In the genomic region with DNA sequence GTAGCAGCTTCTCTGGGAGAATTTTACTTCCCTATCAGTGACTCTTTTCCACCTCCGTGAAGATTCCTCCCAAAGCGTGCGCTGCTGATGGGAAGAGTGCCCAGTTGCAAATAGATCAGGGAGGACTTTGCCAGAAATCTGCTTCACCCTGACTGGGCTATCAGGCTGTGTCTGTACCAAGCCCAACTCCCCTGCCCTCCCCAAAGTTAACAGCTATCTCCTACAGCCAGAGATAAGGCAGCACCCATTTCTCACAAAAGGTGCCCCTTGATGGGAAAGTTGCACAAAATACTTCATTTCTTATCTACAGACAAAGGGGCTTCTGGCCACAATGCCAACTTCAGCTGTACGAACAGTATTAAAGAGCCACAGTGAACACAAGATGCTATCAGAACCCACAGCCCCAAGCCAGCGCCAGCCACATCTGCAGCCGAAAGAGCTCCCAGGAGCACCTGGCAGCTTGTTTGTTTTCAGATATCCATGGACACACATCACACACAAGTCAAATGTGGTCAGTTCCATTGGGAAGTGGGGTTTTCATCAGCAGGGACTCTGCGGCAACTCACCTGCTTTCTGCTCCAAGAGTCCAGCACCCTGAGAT, we compare ENCODE assay signal across 11 mouse cellular contexts. TPM values are rescaled to one million over a fixed set of nuclear protein-coding genes. Genes with fewer than 3 reads are reported as not detected.
A peak's percentile ranks its signal among the peaks of the same experiment; 100 is the strongest.
DNase-seq lines count a peak whose midpoint lies in the region; ATAC-seq and TF ChIP-seq lines count a peak whose summit lies in the region.
"Had no signal": no experiment of that assay in that cellular context is flagged by ENCODE, and none has a peak within 500 bp of the region (broad histone marks: within the 10 kb centered on the region; RNA-seq: fewer than 3 reads in every experiment).

No protein-coding gene starts in this region.

- 86% methylated on average over 7 of the region's 7 CpGs for WGBS in forebrain, embryonic 14.5 days
- 78% methylated on average over 7 of the region's 7 CpGs for WGBS in forebrain, embryonic 16.5 days
- WGBS in kidney, postnatal 0 days, result 68% methylated on average over 7 of the region's 7 CpGs
- 30% methylated on average over 7 of the region's 7 CpGs for WGBS in liver, embryonic 14.5 days (ENCODE audit: insufficient replicate concordance)

- no peak overlapping the region for H3K27ac ChIP-seq in forebrain, embryonic 14.5 days (ENCODE audit: low read depth, low read length)
- H3K27ac ChIP-seq in forebrain, embryonic 16.5 days (ENCODE audit: low read length), result no peak overlapping the region
- 0 out of 2 replicates have a peak overlapping the region, but pooled peaks have one; percentile 71 for H3K27ac ChIP-seq in kidney, postnatal 0 days
- H3K27ac ChIP-seq in liver, embryonic 14.5 days, result peak overlapping the region; percentile 64
- H3K27ac ChIP-seq: hindbrain, embryonic 10.5 days; limb, embryonic 12.5 days had no signal

- no peak for DNase-seq in forebrain, embryonic 14.5 days (ENCODE audit: low spot score)
- no peak for DNase-seq in kidney, postnatal 0 days (ENCODE audit: low spot score)
- no peak for DNase-seq in kidney, adult 18-20 months
- peak; percentile 81 for DNase-seq in cerebellum, adult 9-11 months
- DNase-seq in liver, embryonic 14.5 days (ENCODE audit: low read depth in 3 of 3, low spot score in 3 of 3), result peak in 2 of 3 experiments; percentile 47 to 50
- DNase-seq in layer of hippocampus, adult 11-12 months (ENCODE audit: low spot score), result no peak
- DNase-seq: thymus, postnatal 4 days had no signal

- H3K27me3 ChIP-seq in forebrain, embryonic 14.5 days (replicated peaks; ENCODE audit: control insufficient read depth, insufficient read depth, low read length), result no peaks in the 10 kb centered on the region
- H3K27me3 ChIP-seq in forebrain, embryonic 16.5 days (replicated peaks; ENCODE audit: control insufficient read depth, insufficient read depth, low read length), result no peaks in the 10 kb centered on the region
- no peaks in the 10 kb centered on the region for H3K27me3 ChIP-seq in kidney, postnatal 0 days (ENCODE audit: insufficient read depth, low read length)
- H3K27me3 ChIP-seq in liver, embryonic 14.5 days (ENCODE audit: control insufficient read depth, insufficient read depth, low read length), result no peaks in the 10 kb centered on the region
- H3K27me3 ChIP-seq: limb, embryonic 12.5 days had no signal

- H3K9ac ChIP-seq in forebrain, embryonic 14.5 days (ENCODE audit: low read length), result 0 out of 2 replicates have a peak overlapping the region, but pooled peaks have one; percentile 8
- no peak overlapping the region for H3K9ac ChIP-seq in forebrain, embryonic 16.5 days (replicated peaks; ENCODE audit: low read depth, low read length)
- H3K9ac ChIP-seq in kidney, postnatal 0 days (ENCODE audit: low read depth, low read length), result no peak overlapping the region
- peak overlapping the region; percentile 45 for H3K9ac ChIP-seq in liver, embryonic 14.5 days (replicated peaks)
- H3K9ac ChIP-seq: limb, embryonic 12.5 days had no signal

- H3K4me3 ChIP-seq in forebrain, embryonic 14.5 days (ENCODE audit: low read depth, low read length), result no peak overlapping the region
- H3K4me3 ChIP-seq in forebrain, embryonic 16.5 days (replicated peaks; ENCODE audit: low read length), result no peak overlapping the region
- no peak overlapping the region for H3K4me3 ChIP-seq in kidney, postnatal 0 days (replicated peaks; ENCODE audit: low read depth, low read length)
- peak overlapping the region in 1 of 2 experiments; percentile 10; a peak in 2 of 4 replicates for H3K4me3 ChIP-seq in liver, embryonic 14.5 days (ENCODE audit: insufficient read depth in 1 of 2, low read depth in 2 of 2, low read length in 2 of 2)
- H3K4me3 ChIP-seq: hindbrain, embryonic 10.5 days; limb, embryonic 12.5 days had no signal

- TF ChIP-seq CTCF in kidney, postnatal 0 days (IDR thresholded peaks at IDR 0.05; ENCODE audit: low read depth), result no peak
- TF ChIP-seq CTCF in liver, embryonic 14.5 days (IDR thresholded peaks at IDR 0.05; ENCODE audit: low read depth), result no peak

- no peak overlapping the region for H3K4me2 ChIP-seq in forebrain, embryonic 14.5 days (ENCODE audit: low read length)
- H3K4me2 ChIP-seq in forebrain, embryonic 16.5 days (ENCODE audit: low read length), result no peak overlapping the region
- H3K4me2 ChIP-seq in kidney, postnatal 0 days (ENCODE audit: low read length), result no peak overlapping the region
- peak overlapping the region; percentile 56 for H3K4me2 ChIP-seq in liver, embryonic 14.5 days (ENCODE audit: low read depth)
- H3K4me2 ChIP-seq: limb, embryonic 12.5 days had no signal

- H3K36me3 ChIP-seq in forebrain, embryonic 14.5 days (ENCODE audit: control insufficient read depth, insufficient read depth, low read length), result peaks cover 8% of the 10 kb centered on the region; the same call in 1 of the 2 replicates
- H3K36me3 ChIP-seq in forebrain, embryonic 16.5 days (ENCODE audit: control insufficient read depth, insufficient read depth), result no peaks in the 10 kb centered on the region
- H3K36me3 ChIP-seq in kidney, postnatal 0 days (ENCODE audit: insufficient read depth, low read length), result peaks cover 11% of the 10 kb centered on the region; the same call in 1 of the 2 replicates
- H3K36me3 ChIP-seq in liver, embryonic 14.5 days (replicated peaks; ENCODE audit: control insufficient read depth, insufficient read depth, low read depth), result no peaks in the 10 kb centered on the region; the same call in 1 of the 2 replicates

- H3K9me3 ChIP-seq in forebrain, embryonic 14.5 days (replicated peaks; ENCODE audit: control insufficient read depth, low read length), result no peaks in the 10 kb centered on the region
- no peaks in the 10 kb centered on the region for H3K9me3 ChIP-seq in forebrain, embryonic 16.5 days (ENCODE audit: control insufficient read depth, low read length)
- no peaks in the 10 kb centered on the region for H3K9me3 ChIP-seq in kidney, postnatal 0 days (replicated peaks; ENCODE audit: low read length)
- H3K9me3 ChIP-seq in liver, embryonic 14.5 days (ENCODE audit: control insufficient read depth, low read length), result no peaks in the 10 kb centered on the region
- H3K9me3 ChIP-seq: hindbrain, embryonic 10.5 days; limb, embryonic 12.5 days had no signal

- peaks cover 6% of the 10 kb centered on the region for H3K4me1 ChIP-seq in forebrain, embryonic 14.5 days (ENCODE audit: control insufficient read depth, insufficient read depth, low read length)
- peaks cover 16% of the 10 kb centered on the region for H3K4me1 ChIP-seq in forebrain, embryonic 16.5 days (replicated peaks; ENCODE audit: control insufficient read depth, insufficient read depth, low read length)
- peaks cover 20% of the 10 kb centered on the region for H3K4me1 ChIP-seq in kidney, postnatal 0 days (replicated peaks; ENCODE audit: insufficient read depth, low read length)
- H3K4me1 ChIP-seq in liver, embryonic 14.5 days (replicated peaks; ENCODE audit: control insufficient read depth in 2 of 2, insufficient read depth in 2 of 2, low read length in 1 of 2), result peaks cover 37 to 51% of the 10 kb centered on the region in 2 experiments

- no peak for ATAC-seq in forebrain, embryonic 14.5 days
- ATAC-seq in forebrain, embryonic 16.5 days, result no peak
- ATAC-seq in kidney, postnatal 0 days (replicated peaks; ENCODE audit: low FRiP score, low read depth), result no peak
- ATAC-seq in liver, embryonic 14.5 days (ENCODE audit: insufficient read depth), result peak; percentile 44; the same call in 1 of the 2 replicates
- no peak for ATAC-seq in granulocyte monocyte progenitor cell, adult 5-6 weeks (replicated peaks; ENCODE audit: poor library complexity, severe bottlenecking)

- TF ChIP-seq EP300 in liver, embryonic 14.5 days (IDR thresholded peaks at IDR 0.05; ENCODE audit: low read depth), result peak; percentile 74

RNA-seq across cellular contexts. Expression of gene Uckl1, which starts 6.6 kb away (rescaled TPM):
- polyA plus RNA-seq in forebrain, embryonic 14.5 days (2014; fragmentation: Nextera tagmentation; extraction: Ambion mirVana), result 60.0 and 73.5 TPM in 2 replicates
- polyA plus RNA-seq in forebrain, embryonic 16.5 days (2015; fragmentation: Nextera tagmentation; extraction: Ambion mirVana), result 58.5 and 69.8 TPM in 2 replicates
- polyA plus RNA-seq in kidney, postnatal 0 days (2015; fragmentation: Nextera tagmentation; extraction: Ambion mirVana), result 45.6 and 46.5 TPM in 2 replicates
- 30.8 and 33.3 TPM in 2 replicates for polyA plus RNA-seq in liver, embryonic 14.5 days (2012; rRNA removed)
- 18.7 and 21.6 TPM in 2 replicates for polyA plus RNA-seq in liver, embryonic 14.5 days (2014; fragmentation: Nextera tagmentation; extraction: Ambion mirVana)
- total RNA-seq in granulocyte monocyte progenitor cell, adult 5-6 weeks (2014; fragmentation: Nextera tagmentation), result 118 and 128 TPM in 2 replicates
- 41.5 and 54.1 TPM in 2 replicates for total RNA-seq in granulocyte monocyte progenitor cell, adult 5-6 weeks (2017)

RNA-seq across cellular contexts. Expression of gene Prpf6, which starts 13.6 kb away (rescaled TPM):
- 57.2 and 62.3 TPM in 2 replicates for polyA plus RNA-seq in forebrain, embryonic 14.5 days (2014; fragmentation: Nextera tagmentation; extraction: Ambion mirVana)
- polyA plus RNA-seq in forebrain, embryonic 16.5 days (2015; fragmentation: Nextera tagmentation; extraction: Ambion mirVana), result 74.5 and 80.1 TPM in 2 replicates
- polyA plus RNA-seq in kidney, postnatal 0 days (2015; fragmentation: Nextera tagmentation; extraction: Ambion mirVana), result 46.3 and 52.2 TPM in 2 replicates
- 9.5 and 15.7 TPM in 2 replicates for polyA plus RNA-seq in liver, embryonic 14.5 days (2012; rRNA removed)
- polyA plus RNA-seq in liver, embryonic 14.5 days (2014; fragmentation: Nextera tagmentation; extraction: Ambion mirVana), result 22.3 and 25.9 TPM in 2 replicates
- total RNA-seq in granulocyte monocyte progenitor cell, adult 5-6 weeks (2014; fragmentation: Nextera tagmentation), result 30.8 and 35.2 TPM in 2 replicates
- total RNA-seq in granulocyte monocyte progenitor cell, adult 5-6 weeks (2017), result 68.8 and 71.6 TPM in 2 replicates

RNA-seq across cellular contexts. Expression of gene Zfp512b, which starts 14.5 kb away (rescaled TPM):
- polyA plus RNA-seq in forebrain, embryonic 14.5 days (2014; fragmentation: Nextera tagmentation; extraction: Ambion mirVana), result 30.5 and 38.6 TPM in 2 replicates
- polyA plus RNA-seq in forebrain, embryonic 16.5 days (2015; fragmentation: Nextera tagmentation; extraction: Ambion mirVana), result 60.6 and 79.8 TPM in 2 replicates
- 30.0 and 30.3 TPM in 2 replicates for polyA plus RNA-seq in kidney, postnatal 0 days (2015; fragmentation: Nextera tagmentation; extraction: Ambion mirVana)
- polyA plus RNA-seq in liver, embryonic 14.5 days (2012; rRNA removed), result 8.8 and 9.5 TPM in 2 replicates
- 4.4 and 6.5 TPM in 2 replicates for polyA plus RNA-seq in liver, embryonic 14.5 days (2014; fragmentation: Nextera tagmentation; extraction: Ambion mirVana)
- 21.1 and 23.5 TPM in 2 replicates for total RNA-seq in granulocyte monocyte progenitor cell, adult 5-6 weeks (2014; fragmentation: Nextera tagmentation)
- 11.6 and 15.6 TPM in 2 replicates for total RNA-seq in granulocyte monocyte progenitor cell, adult 5-6 weeks (2017)

RNA-seq across cellular contexts. Expression of gene Samd10, which starts 20.9 kb away (rescaled TPM):
- 140 and 145 TPM in 2 replicates for polyA plus RNA-seq in forebrain, embryonic 14.5 days (2014; fragmentation: Nextera tagmentation; extraction: Ambion mirVana)
- 99.8 and 128 TPM in 2 replicates for polyA plus RNA-seq in forebrain, embryonic 16.5 days (2015; fragmentation: Nextera tagmentation; extraction: Ambion mirVana)
- 26.9 and 27.4 TPM in 2 replicates for polyA plus RNA-seq in kidney, postnatal 0 days (2015; fragmentation: Nextera tagmentation; extraction: Ambion mirVana)
- 1.6 TPM in 2 replicates for polyA plus RNA-seq in liver, embryonic 14.5 days (2012; rRNA removed)
- polyA plus RNA-seq in liver, embryonic 14.5 days (2014; fragmentation: Nextera tagmentation; extraction: Ambion mirVana), result 1.5 TPM in 2 replicates
- total RNA-seq in granulocyte monocyte progenitor cell, adult 5-6 weeks (2014; fragmentation: Nextera tagmentation), result 6.2 and 13.1 TPM in 2 replicates
- 3.2 and 4.5 TPM in 2 replicates for total RNA-seq in granulocyte monocyte progenitor cell, adult 5-6 weeks (2017)

RNA-seq across cellular contexts. Expression of gene Dnajc5, which starts 57.8 kb away (rescaled TPM):
- polyA plus RNA-seq in forebrain, embryonic 14.5 days (2014; fragmentation: Nextera tagmentation; extraction: Ambion mirVana), result 127 and 165 TPM in 2 replicates
- polyA plus RNA-seq in forebrain, embryonic 16.5 days (2015; fragmentation: Nextera tagmentation; extraction: Ambion mirVana), result 221 and 239 TPM in 2 replicates
- polyA plus RNA-seq in kidney, postnatal 0 days (2015; fragmentation: Nextera tagmentation; extraction: Ambion mirVana), result 70.5 and 79.5 TPM in 2 replicates
- polyA plus RNA-seq in liver, embryonic 14.5 days (2012; rRNA removed), result 12.5 and 13.9 TPM in 2 replicates
- 20.0 and 23.7 TPM in 2 replicates for polyA plus RNA-seq in liver, embryonic 14.5 days (2014; fragmentation: Nextera tagmentation; extraction: Ambion mirVana)
- total RNA-seq in granulocyte monocyte progenitor cell, adult 5-6 weeks (2014; fragmentation: Nextera tagmentation), result 43.8 and 47.1 TPM in 2 replicates
- 46.4 and 54.5 TPM in 2 replicates for total RNA-seq in granulocyte monocyte progenitor cell, adult 5-6 weeks (2017)

Comparison
In these comparisons a context has a peak if more than half of its experiments do, and no peak if none do; other contexts are left out.
1. H3K9ac ChIP-seq: peak in forebrain, embryonic 14.5 days (single experiment) and liver, embryonic 14.5 days (single experiment); none in forebrain, embryonic 16.5 days (single experiment) and kidney, postnatal 0 days (single experiment).
2. DNase-seq: peak in cerebellum, adult 9-11 months (single experiment) and liver, embryonic 14.5 days (2 of 3); none in forebrain, embryonic 14.5 days (single experiment), kidney, postnatal 0 days (single experiment), kidney, adult 18-20 months (single experiment) and layer of hippocampus, adult 11-12 months (single experiment).
3. H3K27ac ChIP-seq: peak in kidney, postnatal 0 days (single experiment) and liver, embryonic 14.5 days (single experiment); none in forebrain, embryonic 14.5 days (single experiment) and forebrain, embryonic 16.5 days (single experiment).